Mouse (Mus musculus) limb, embryonic 14.5 days (tissue): ENCODE results near the gene Slc25a11. TPM values are rescaled to one million over a fixed set of nuclear protein-coding genes. Genes with fewer than 3 reads are reported as not detected.

Experiments
- ATAC-seq: fragments of 200-750 bp; cut with Nextera tagmentation; 2 replicates; pipeline ENCODE4 v1.8.0; 2017; ENCODE audit warnings: low read depth, moderate number of reproducible peaks, moderate TSS enrichment; ENCODE audit not compliant: low FRiP score
- DNase-seq: peaks from one replicate; pipeline ENCODE4 v3.0.0-alpha.2; 2015; ENCODE audit warnings: low spot score
- H3K27ac ChIP-seq: fragments of 300-500 bp; sonication (generic); replicated peaks from 2 replicates; pipeline ENCODE4 v1.5.1; 2014; ENCODE audit warnings: low read depth, mild to moderate bottlenecking, low read length, moderate library complexity, mixed read lengths
- H3K27me3 ChIP-seq: fragments of 300-500 bp; sonication (generic); 2 replicates; pipeline ENCODE4 v1.6.1; 2014; ENCODE audit warnings: low read length, mixed read lengths; ENCODE audit not compliant: control insufficient read depth, insufficient read depth
- H3K36me3 ChIP-seq: fragments of 300-500 bp; sonication (generic); 2 replicates; pipeline ENCODE4 v1.6.1; 2014; ENCODE audit warnings: mild to moderate bottlenecking, low read length, moderate library complexity, mixed read lengths; ENCODE audit not compliant: control insufficient read depth, insufficient read depth
- H3K4me1 ChIP-seq: fragments of 300-500 bp; sonication (generic); 2 replicates; pipeline ENCODE4 v1.6.1; 2014; ENCODE audit warnings: antibody characterized with exemption, low read length, mixed read lengths; ENCODE audit not compliant: control insufficient read depth, insufficient read depth
- H3K4me2 ChIP-seq: fragments of 300-500 bp; sonication (generic); replicated peaks from 2 replicates; pipeline ENCODE4 v1.6.1; 2014; ENCODE audit warnings: low read depth, mild to moderate bottlenecking, low read length, moderate library complexity; ENCODE audit not compliant: severe bottlenecking
- H3K4me3 ChIP-seq: fragments of 300-500 bp; sonication (generic); replicated peaks from 2 replicates; pipeline ENCODE4 v1.5.1; 2014; ENCODE audit warnings: low read length
- H3K9ac ChIP-seq: fragments of 300-500 bp; sonication (generic); 2 replicates; pipeline ENCODE4 v1.6.1; 2014; ENCODE audit warnings: mild to moderate bottlenecking, low read depth, low read length, moderate library complexity; ENCODE audit not compliant: severe bottlenecking
- H3K9me3 ChIP-seq: fragments of 300-500 bp; sonication (generic); 2 replicates; pipeline ENCODE4 v1.6.1; 2016; ENCODE audit warnings: low read length; ENCODE audit not compliant: control insufficient read depth
- POLR2A ChIP-seq: fragments of 200-500 bp; IDR thresholded peaks from 2 replicates; pipeline ENCODE4 v1.8.0; 2012; ENCODE audit warnings: inconsistent platforms, mild to moderate bottlenecking, moderate library complexity, borderline replicate concordance; ENCODE audit not compliant: insufficient read depth, insufficient read length; ENCODE audit errors: extremely low read depth
- WGBS: fragments of 180-500 bp; shearing (Covaris S2); extraction: QIAGEN DNeasy Blood & Tissue Kit; methylation state at CpG from one replicate; pipeline ENCODE4 v1.1.7; 2014; 5-methylcytosine and 5-hydroxymethylcytosine counted together
- polyA plus RNA-seq, 2 experiments: library from polyadenylated mRNA; depleted of rRNA in 1 of 2; stranded (reverse) in 1 of 2; unstranded in 1 of 2; fragments of >200 nt; fragmentation: Nextera tagmentation in 1 of 2; extraction: Ambion mirVana in 1 of 2; gene quantifications; 2 replicates each; pipeline versions ENCODE4 v1.2.1 to v1.2.3; 2012 to 2014

Slc25a11 gene
- 134 and 150 TPM in 2 replicates for polyA plus RNA-seq (2012; rRNA removed)
- polyA plus RNA-seq (2014; fragmentation: Nextera tagmentation; extraction: Ambion mirVana) = 159 and 163 TPM in 2 replicates

DNA sequence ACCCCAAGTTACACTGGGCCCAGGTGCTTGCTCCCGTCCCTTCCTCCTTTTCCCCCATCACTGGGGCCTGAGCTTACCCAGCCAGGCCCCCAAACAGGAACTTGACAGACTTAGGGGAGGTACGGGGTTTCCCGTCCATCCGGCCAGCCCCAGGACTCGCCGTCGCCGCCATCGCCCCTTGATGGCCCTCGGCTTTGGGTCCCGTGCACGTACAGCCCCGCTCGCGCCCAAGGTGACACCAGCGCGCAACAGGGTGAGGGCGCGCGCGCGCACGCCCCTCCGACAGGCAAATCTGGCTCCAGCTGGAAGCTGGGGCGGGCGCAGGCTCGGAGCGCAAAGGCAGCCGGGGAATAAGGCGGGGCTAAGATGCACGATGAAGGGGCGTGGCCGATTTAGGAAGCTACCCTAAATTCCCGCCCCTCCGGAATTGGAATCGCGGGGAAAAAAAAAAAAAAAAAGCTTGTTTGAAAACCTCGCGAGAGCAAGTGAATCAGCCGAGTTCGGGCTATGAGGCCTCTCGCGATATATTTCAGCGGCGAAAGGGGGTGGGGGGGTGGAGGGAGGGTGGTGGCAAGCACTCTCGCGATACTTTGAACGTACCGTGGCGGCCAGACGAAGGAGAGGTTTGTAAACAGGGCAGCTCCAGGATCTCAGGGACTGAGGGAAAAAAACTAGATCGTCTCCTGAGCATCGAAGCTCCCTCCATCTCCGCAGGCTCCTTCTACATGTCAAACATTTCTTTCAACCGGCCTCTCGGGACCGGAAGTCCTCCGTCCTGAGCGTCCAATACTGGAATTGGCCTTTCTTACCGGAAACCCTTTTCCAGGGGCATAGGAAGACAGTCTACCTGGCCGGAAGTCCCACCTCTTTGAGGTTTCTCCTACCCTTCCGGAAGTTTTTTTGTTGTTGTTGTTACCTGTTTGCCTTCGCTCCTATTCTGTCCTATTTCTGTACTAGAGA is at the start of gene Slc25a11, which contains the start of gene Rnf167:
Gene Slc25a11, minus strand, starts transcription at position 789 of the 960 bp plus-strand sequence.
Gene Rnf167, plus strand, starts transcription at position 545 of the 960 bp plus-strand sequence.
- WGBS = under 1% methylated on average over 63 of the region's 63 CpGs
- Histone ChIP-seq H3K9me3 (no peaks in the 10 kb centered on the region), H3K4me3 (peak within 1 kb of the TSS; percentile 75), H3K9ac (peak within 1 kb of the TSS; percentile 86), H3K4me1 (peaks cover 22% of the 10 kb centered on the region), H3K4me2 (peak within 1 kb of the TSS; percentile 91), H3K27ac (peak within 1 kb of the TSS; percentile 93), H3K27me3 (no peaks in the 10 kb centered on the region), H3K36me3 (peaks cover 62% of the 10 kb centered on the region)
- peak; percentile 90; the same call in 1 of the 2 replicates for TF ChIP-seq POLR2A
- DNase-seq (peak; percentile 99), ATAC-seq (peak; percentile 90)

- Histone ChIP-seq H3K4me3 (no peak overlapping the region), H3K27me3 (no peaks in the 10 kb centered on the region), H3K27ac (no peak overlapping the region), H3K4me2 (no peak overlapping the region), H3K9ac (no peak overlapping the region), H3K36me3 (no peaks in the 10 kb centered on the region), H3K4me1 (peaks cover 6% of the 10 kb centered on the region), H3K9me3 (no peaks in the 10 kb centered on the region)
- no peak for TF ChIP-seq POLR2A
- no peak for DNase-seq
- no peak for ATAC-seq
- WGBS = 61% methylated on average over 3 of the region's 3 CpGs
Measured at GRCm38 (mm10) chr11:70693504-70693903, 46.2 kb upstream of the Slc25a11 start.

DNA sequence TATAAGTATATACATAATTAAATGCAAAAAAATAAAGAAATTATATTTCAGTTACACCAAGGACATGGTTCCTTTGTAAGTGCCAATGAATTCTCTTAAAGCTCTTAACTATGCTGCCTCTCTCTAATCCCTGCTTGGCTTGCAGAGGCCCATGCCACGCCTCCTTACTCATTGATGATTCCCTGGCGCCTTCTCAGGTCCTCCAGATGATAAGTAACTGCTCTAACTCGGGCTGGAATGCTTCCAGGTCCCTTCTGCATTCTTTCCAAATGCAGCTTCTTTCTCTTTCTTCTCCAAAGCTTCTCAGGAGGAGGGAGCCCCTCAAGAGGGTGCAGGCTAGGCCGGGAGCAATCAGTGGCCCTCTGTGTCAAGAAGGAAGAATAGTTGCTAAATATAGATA is 42.3 kb upstream of the Slc25a11 start:
- H3K36me3 ChIP-seq = peaks cover 13% of the 10 kb centered on the region; the same call in 1 of the 2 replicates
- no peak overlapping the region for H3K4me2 ChIP-seq
- no peaks in the 10 kb centered on the region for H3K9me3 ChIP-seq
- TF ChIP-seq POLR2A = no peak
- DNase-seq (no peak), ATAC-seq (no peak)
- H3K27ac ChIP-seq = no peak overlapping the region
- H3K27me3 ChIP-seq = no peaks in the 10 kb centered on the region
- no peak overlapping the region for H3K9ac ChIP-seq
- H3K4me1 ChIP-seq = peaks cover 9% of the 10 kb centered on the region
- 57% methylated on average over 4 of the region's 4 CpGs for WGBS
- H3K4me3 ChIP-seq = no peak overlapping the region

DNA sequence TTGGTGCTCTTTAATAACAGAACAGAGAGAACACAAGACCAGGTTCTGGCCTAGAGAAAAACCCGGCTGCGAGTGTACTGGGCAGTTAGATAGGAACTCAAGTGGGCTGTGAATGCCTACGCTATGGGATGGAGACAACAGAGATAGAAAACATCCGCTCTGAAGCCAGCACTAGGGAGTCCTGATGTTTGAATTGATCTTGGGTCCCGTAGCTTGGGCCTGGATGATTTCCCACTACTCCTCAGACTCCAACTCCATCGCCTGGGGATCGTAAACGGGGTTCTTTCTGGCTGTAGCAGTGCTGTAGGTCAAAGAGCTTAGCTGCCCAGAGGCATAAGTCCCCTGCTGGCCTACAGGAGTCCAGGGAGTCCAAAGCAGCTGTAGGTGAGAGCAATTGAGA is 41.1 kb upstream of the Slc25a11 start:
- peak overlapping the region; percentile 75 for H3K4me3 ChIP-seq
- no peaks in the 10 kb centered on the region for H3K9me3 ChIP-seq
- H3K27me3 ChIP-seq = no peaks in the 10 kb centered on the region
- DNase-seq = no peak
- WGBS = 11% methylated on average over 8 of the region's 8 CpGs
- peak overlapping the region; percentile 79 for H3K4me2 ChIP-seq
- peak overlapping the region; percentile 79 for H3K27ac ChIP-seq
- no peak for TF ChIP-seq POLR2A
- H3K36me3 ChIP-seq = peaks cover 23% of the 10 kb centered on the region
- H3K4me1 ChIP-seq = peaks cover 9% of the 10 kb centered on the region
- ATAC-seq = no peak
- peak overlapping the region; percentile 77 for H3K9ac ChIP-seq

- DNase-seq (peak; percentile 69), ATAC-seq (peak; percentile 81)
- Histone ChIP-seq H3K4me3 (peak within 1 kb of the TSS; percentile 75), H3K27me3 (no peaks in the 10 kb centered on the region), H3K4me2 (peak within 1 kb of the TSS; percentile 79), H3K9me3 (no peaks in the 10 kb centered on the region), H3K36me3 (peaks cover 29% of the 10 kb centered on the region), H3K4me1 (peaks cover 9% of the 10 kb centered on the region), H3K27ac (peak within 1 kb of the TSS; percentile 79), H3K9ac (peak within 1 kb of the TSS; percentile 77)
- WGBS = 1% methylated on average over 46 of the region's 55 CpGs
- TF ChIP-seq POLR2A = 0 out of 2 replicates have a peak, but pooled peaks have one; percentile 37
Measured at GRCm38 (mm10) chr11:70687601-70688199, 40.4 kb upstream of the Slc25a11 start, which contains the start of gene Camta2. Camta2 (minus strand) TSS chr11:70688105.
